Mouse (Mus musculus): Measurements from ENCODE around the gene Gsg1l. TPM values are rescaled to one million over a fixed set of nuclear protein-coding genes. Genes with fewer than 3 reads are reported as not detected.

Gsg1l gene
- polyA plus RNA-seq, 1 experiment from 2014 or later = 5.4 TPM

GRCm38 (mm10) chr7:125972776-125973175 is 109.4 kb downstream of the Gsg1l start:
- no peak for ATAC-seq (replicated peaks)
- Histone ChIP-seq H3K4me2 (replicated peaks) (no peak overlapping the region), H3K27ac (replicated peaks) (peak overlapping the region; percentile 23; the same call in 1 of the 2 replicates), H3K9ac (replicated peaks) (no peak overlapping the region), H3K9me3 (no peaks in the 10 kb centered on the region), H3K4me1 (no peaks in the 10 kb centered on the region), H3K36me3 (no peaks in the 10 kb centered on the region), H3K4me3 (no peak overlapping the region), H3K27me3 (no peaks in the 10 kb centered on the region)
- WGBS = 45% methylated on average over 6 of the region's 6 CpGs

GRCm38 (mm10) chr7:125972174-125972672 is 110.0 kb downstream of the Gsg1l start:
- no peaks in the 10 kb centered on the region for H3K4me1 ChIP-seq
- no peak overlapping the region for H3K4me2 ChIP-seq (replicated peaks)
- no peak overlapping the region for H3K27ac ChIP-seq (replicated peaks)
- H3K4me3 ChIP-seq = no peak overlapping the region
- H3K27me3 ChIP-seq = no peaks in the 10 kb centered on the region
- no peak overlapping the region for H3K9ac ChIP-seq (replicated peaks)
- WGBS = 24% methylated on average over 7 of the region's 7 CpGs
- ATAC-seq (replicated peaks) = 0 out of 2 replicates have a peak, but pooled peaks have one; percentile 29
- H3K36me3 ChIP-seq = no peaks in the 10 kb centered on the region
- H3K9me3 ChIP-seq = no peaks in the 10 kb centered on the region

GRCm38 (mm10) chr7:125969076-125969475 is 113.1 kb downstream of the Gsg1l start:
- no peak for ATAC-seq (replicated peaks)
- Histone ChIP-seq H3K4me2 (replicated peaks) (no peak overlapping the region), H3K27ac (replicated peaks) (no peak overlapping the region), H3K27me3 (no peaks in the 10 kb centered on the region), H3K9ac (replicated peaks) (no peak overlapping the region), H3K9me3 (no peaks in the 10 kb centered on the region), H3K4me1 (0 out of 2 replicates have a peak, but pooled peaks cover 11% of the 10 kb centered on the region), H3K36me3 (no peaks in the 10 kb centered on the region), H3K4me3 (no peak overlapping the region)
- WGBS = 88% methylated on average over 3 of the region's 3 CpGs

GRCm38 (mm10) chr7:125966402-125967261 is 115.6 kb downstream of the Gsg1l start:
- Histone ChIP-seq H3K27ac (replicated peaks) (no peak overlapping the region), H3K27me3 (no peaks in the 10 kb centered on the region), H3K36me3 (no peaks in the 10 kb centered on the region), H3K4me2 (replicated peaks) (no peak overlapping the region), H3K4me3 (no peak overlapping the region), H3K9ac (replicated peaks) (no peak overlapping the region), H3K4me1 (0 out of 2 replicates have a peak, but pooled peaks cover 12% of the 10 kb centered on the region), H3K9me3 (no peaks in the 10 kb centered on the region)
- 69% methylated on average over 16 of the region's 16 CpGs for WGBS
- ATAC-seq (replicated peaks) = no peak

- H3K4me2 ChIP-seq (replicated peaks) = no peak overlapping the region
- no peak overlapping the region for H3K9ac ChIP-seq (replicated peaks)
- H3K4me3 ChIP-seq = no peak overlapping the region
- no peak overlapping the region for H3K27ac ChIP-seq (replicated peaks)
- 0 out of 2 replicates have a peak, but pooled peaks cover 12% of the 10 kb centered on the region for H3K4me1 ChIP-seq
- no peaks in the 10 kb centered on the region for H3K27me3 ChIP-seq
- H3K36me3 ChIP-seq = no peaks in the 10 kb centered on the region
- no peak for ATAC-seq (replicated peaks)
- H3K9me3 ChIP-seq = no peaks in the 10 kb centered on the region
- 62% methylated on average over 8 of the region's 8 CpGs for WGBS
Observed at GRCm38 (mm10) chr7:125964087-125964607, 118.1 kb downstream of the Gsg1l start.

GRCm38 (mm10) chr7:125959294-125960048 is 122.7 kb downstream of the Gsg1l start:
- 66% methylated on average over 18 of the region's 18 CpGs for WGBS
- no peak overlapping the region for H3K4me3 ChIP-seq
- no peaks in the 10 kb centered on the region for H3K27me3 ChIP-seq
- no peak overlapping the region for H3K4me2 ChIP-seq (replicated peaks)
- no peak for ATAC-seq (replicated peaks)
- H3K9ac ChIP-seq (replicated peaks) = no peak overlapping the region
- peaks cover 16% of the 10 kb centered on the region; the same call in 1 of the 2 replicates for H3K4me1 ChIP-seq
- H3K27ac ChIP-seq (replicated peaks) = no peak overlapping the region
- H3K9me3 ChIP-seq = no peaks in the 10 kb centered on the region
- H3K36me3 ChIP-seq = no peaks in the 10 kb centered on the region

GRCm38 (mm10) chr7:125958856-125959255 is 123.4 kb downstream of the Gsg1l start:
- no peak overlapping the region for H3K9ac ChIP-seq (replicated peaks)
- H3K4me3 ChIP-seq = no peak overlapping the region
- H3K27ac ChIP-seq (replicated peaks) = no peak overlapping the region
- no peak overlapping the region for H3K4me2 ChIP-seq (replicated peaks)
- no peaks in the 10 kb centered on the region for H3K36me3 ChIP-seq
- no peaks in the 10 kb centered on the region for H3K9me3 ChIP-seq
- H3K4me1 ChIP-seq = peaks cover 17% of the 10 kb centered on the region; the same call in 1 of the 2 replicates
- WGBS = 92% methylated on average over 5 of the region's 5 CpGs
- ATAC-seq (replicated peaks) = no peak
- no peaks in the 10 kb centered on the region for H3K27me3 ChIP-seq

GRCm38 (mm10) chr7:125954994-125955393 is 127.2 kb downstream of the Gsg1l start:
- H3K36me3 ChIP-seq = no peaks in the 10 kb centered on the region
- H3K4me3 ChIP-seq = no peak overlapping the region
- H3K9me3 ChIP-seq = no peaks in the 10 kb centered on the region
- peaks cover 17% of the 10 kb centered on the region; the same call in 1 of the 2 replicates for H3K4me1 ChIP-seq
- WGBS = 30% methylated on average over 5 of the region's 5 CpGs
- H3K9ac ChIP-seq (replicated peaks) = no peak overlapping the region
- H3K27ac ChIP-seq (replicated peaks) = no peak overlapping the region
- no peak overlapping the region for H3K4me2 ChIP-seq (replicated peaks)
- no peak for ATAC-seq (replicated peaks)
- H3K27me3 ChIP-seq = no peaks in the 10 kb centered on the region

GRCm38 (mm10) chr7:125954356-125954878 is 127.8 kb downstream of the Gsg1l start:
- no peak for ATAC-seq (replicated peaks)
- H3K27ac ChIP-seq (replicated peaks) = no peak overlapping the region
- 41% methylated on average over 3 of the region's 3 CpGs for WGBS
- H3K36me3 ChIP-seq = no peaks in the 10 kb centered on the region
- H3K4me2 ChIP-seq (replicated peaks) = no peak overlapping the region
- H3K9me3 ChIP-seq = no peaks in the 10 kb centered on the region
- no peak overlapping the region for H3K4me3 ChIP-seq
- H3K9ac ChIP-seq (replicated peaks) = no peak overlapping the region
- H3K4me1 ChIP-seq = peaks cover 17% of the 10 kb centered on the region; the same call in 1 of the 2 replicates
- no peaks in the 10 kb centered on the region for H3K27me3 ChIP-seq

GRCm38 (mm10) chr7:125953844-125954243 is 128.4 kb downstream of the Gsg1l start:
- Histone ChIP-seq H3K9ac (replicated peaks) (no peak overlapping the region), H3K9me3 (no peaks in the 10 kb centered on the region), H3K36me3 (no peaks in the 10 kb centered on the region), H3K4me2 (replicated peaks) (no peak overlapping the region), H3K4me1 (peaks cover 19% of the 10 kb centered on the region; the same call in 1 of the 2 replicates), H3K27ac (replicated peaks) (no peak overlapping the region), H3K27me3 (no peaks in the 10 kb centered on the region), H3K4me3 (no peak overlapping the region)
- ATAC-seq (replicated peaks) = 0 out of 2 replicates have a peak, but pooled peaks have one; percentile 26
- WGBS = 64% methylated on average over 6 of the region's 6 CpGs

- H3K4me2 ChIP-seq (replicated peaks) = no peak overlapping the region
- no peak overlapping the region for H3K9ac ChIP-seq (replicated peaks)
- WGBS = 42% methylated on average over 7 of the region's 7 CpGs
- H3K27me3 ChIP-seq = no peaks in the 10 kb centered on the region
- H3K9me3 ChIP-seq = no peaks in the 10 kb centered on the region
- no peak overlapping the region for H3K27ac ChIP-seq (replicated peaks)
- H3K36me3 ChIP-seq = no peaks in the 10 kb centered on the region
- H3K4me3 ChIP-seq = no peak overlapping the region
- ATAC-seq (replicated peaks) = no peak
- H3K4me1 ChIP-seq = peaks cover 19% of the 10 kb centered on the region; the same call in 1 of the 2 replicates
Observed at GRCm38 (mm10) chr7:125951911-125952310, 130.3 kb downstream of the Gsg1l start.
